10 mouse cellular contexts compared by ENCODE assay signal in genomic region chr11:117056958-117057357, GRCm38 (mm10). TPM values are rescaled to one million over a fixed set of nuclear protein-coding genes. Genes with fewer than 3 reads are reported as not detected.
DNase-seq lines count a peak whose midpoint lies in the region; ATAC-seq and TF ChIP-seq lines count a peak whose summit lies in the region.
"Had no signal": no experiment of that assay in that cellular context is flagged by ENCODE, and none has a peak within 500 bp of the region (broad histone marks: within the 10 kb centered on the region; RNA-seq: fewer than 3 reads in every experiment).

No protein-coding gene starts in this region.

- 12% methylated on average over 9 of the region's 9 CpGs for WGBS in liver, adult 2 months
- WGBS in neural tube, embryonic 12.5 days, result 12% methylated on average over 9 of the region's 9 CpGs
- 18% methylated on average over 9 of the region's 9 CpGs for WGBS in thymus, adult 2 months

- no peak for TF ChIP-seq POLR2A in liver, adult 2 months (IDR thresholded peaks at IDR 0.05; ENCODE audit: extremely low read depth, insufficient read depth, low read length)
- no peak for TF ChIP-seq POLR2A in thymus, adult 2 months (IDR thresholded peaks at IDR 0.05; ENCODE audit: control insufficient read depth, extremely low read depth, insufficient read depth, low read length, poor library complexity)

- peak; percentile 46 for ATAC-seq in neural tube, embryonic 12.5 days (ENCODE audit: low FRiP score, low read depth)

- H3K9ac ChIP-seq in liver, adult 2 months (ENCODE audit: low read depth, low read length), result no peak overlapping the region
- no peak overlapping the region for H3K9ac ChIP-seq in neural tube, embryonic 12.5 days
- H3K9ac ChIP-seq: embryonic facial prominence, embryonic 15.5 days had no signal

- DNase-seq in 3134 (ENCODE audit: extremely low read depth, insufficient read length, low spot score), result peak; percentile 31
- DNase-seq in R1 (ENCODE audit: low read depth, low spot score), result peak; percentile 75
- peak; percentile 73 to 84 for DNase-seq in cerebellum, postnatal 36 days
- peak; percentile 25 to 39 for DNase-seq in gastrocnemius, adult 8-10 months (ENCODE audit: low spot score in 2 of 2)
- peak; percentile 53 to 75 for DNase-seq in kidney, adult 8-10 months
- peak; percentile 46 for DNase-seq in liver, adult 2 months (ENCODE audit: extremely low read depth, low read depth, low spot score)
- DNase-seq in thymus, adult 2 months, result peak; percentile 66

- no peak overlapping the region for H3K27ac ChIP-seq in liver, adult 2 months (replicated peaks; ENCODE audit: insufficient read depth, low read depth, low read length)
- no peak overlapping the region for H3K27ac ChIP-seq in neural tube, embryonic 12.5 days
- H3K27ac ChIP-seq in thymus, adult 2 months (ENCODE audit: control insufficient read depth, insufficient read depth, low read length), result no peak overlapping the region
- H3K27ac ChIP-seq: embryonic facial prominence, embryonic 15.5 days had no signal

- no peaks in the 10 kb centered on the region for H3K27me3 ChIP-seq in liver, adult 2 months (ENCODE audit: control insufficient read depth, insufficient read depth, low read length)
- H3K27me3 ChIP-seq in neural tube, embryonic 12.5 days (replicated peaks), result no peaks in the 10 kb centered on the region
- H3K27me3 ChIP-seq in thymus, adult 2 months (ENCODE audit: control insufficient read depth, insufficient read depth, low read length), result no peaks in the 10 kb centered on the region
- H3K27me3 ChIP-seq: embryonic facial prominence, embryonic 15.5 days had no signal

- H3K79me2 ChIP-seq in liver, adult 2 months (ENCODE audit: control insufficient read depth, insufficient read depth, low read length), result no peaks in the 10 kb centered on the region

- H3K4me1 ChIP-seq in liver, adult 2 months (ENCODE audit: control insufficient read depth, insufficient read depth, low read length), result no peaks in the 10 kb centered on the region
- H3K4me1 ChIP-seq in neural tube, embryonic 12.5 days, result peaks cover 14% of the 10 kb centered on the region
- no peaks in the 10 kb centered on the region for H3K4me1 ChIP-seq in thymus, adult 2 months (replicated peaks; ENCODE audit: control insufficient read depth, insufficient read depth, low read length)

- no peaks in the 10 kb centered on the region; the same call in 1 of the 2 replicates for H3K9me3 ChIP-seq in neural tube, embryonic 12.5 days
- H3K9me3 ChIP-seq: embryonic facial prominence, embryonic 15.5 days had no signal

- H3K4me2 ChIP-seq in neural tube, embryonic 12.5 days (replicated peaks), result no peak overlapping the region
- H3K4me2 ChIP-seq: embryonic facial prominence, embryonic 15.5 days had no signal

- peak; percentile 64 for TF ChIP-seq CTCF in liver, adult 2 months (IDR thresholded peaks at IDR 0.05; ENCODE audit: low read depth, low read length)
- no peak for TF ChIP-seq CTCF in thymus, adult 2 months (IDR thresholded peaks at IDR 0.05; ENCODE audit: borderline replicate concordance, control insufficient read depth, extremely low read depth, insufficient read depth, low read length, poor library complexity)

- H3K36me3 ChIP-seq in liver, adult 2 months (ENCODE audit: control insufficient read depth, insufficient read depth, low read length), result no peaks in the 10 kb centered on the region
- no peaks in the 10 kb centered on the region for H3K36me3 ChIP-seq in neural tube, embryonic 12.5 days
- no peaks in the 10 kb centered on the region for H3K36me3 ChIP-seq in thymus, adult 2 months (ENCODE audit: control insufficient read depth, insufficient read depth, low read length)
- H3K36me3 ChIP-seq: embryonic facial prominence, embryonic 15.5 days had no signal

- no peak overlapping the region for H3K4me3 ChIP-seq in liver, adult 2 months (ENCODE audit: insufficient read depth, low read depth, low read length)
- no peak overlapping the region for H3K4me3 ChIP-seq in neural tube, embryonic 12.5 days
- H3K4me3 ChIP-seq in thymus, adult 2 months (ENCODE audit: control insufficient read depth, insufficient read depth, low read length), result no peak overlapping the region
- H3K4me3 ChIP-seq: embryonic facial prominence, embryonic 15.5 days; myocyte had no signal

RNA-seq across cellular contexts. Expression of gene Sec14l1, which starts 58.0 kb away (rescaled TPM):
- 10 to 100 TPM; 42.6 to 56.1 (median 50.7) TPM for total RNA-seq in gastrocnemius, adult 8-10 months (2022)
- total RNA-seq in liver, adult 2 months (2014; rRNA removed), result 4.6 and 6.0 TPM in 2 replicates
- 6.7 and 8.2 TPM in 2 replicates for polyA plus RNA-seq in liver, adult 2 months (2012; rRNA removed)
- polyA plus RNA-seq in neural tube, embryonic 12.5 days (2016; fragmentation: Nextera tagmentation; extraction: Ambion mirVana), result 68.8 and 71.5 TPM in 2 replicates
- polyA plus RNA-seq in thymus, adult 2 months (2012; rRNA removed), result 75.6 and 84.8 TPM in 2 replicates
